Mouse (Mus musculus): ENCODE measurements around the gene Speer4f1.
A peak's percentile ranks its signal among the peaks of the same experiment; 100 is the strongest.
"Not testable (repeated sequence)": the region's sequence is repeated elsewhere in the genome, so short reads cannot be mapped to it uniquely, and the experiment has no call there.

Gene Speer4f1

DNA sequence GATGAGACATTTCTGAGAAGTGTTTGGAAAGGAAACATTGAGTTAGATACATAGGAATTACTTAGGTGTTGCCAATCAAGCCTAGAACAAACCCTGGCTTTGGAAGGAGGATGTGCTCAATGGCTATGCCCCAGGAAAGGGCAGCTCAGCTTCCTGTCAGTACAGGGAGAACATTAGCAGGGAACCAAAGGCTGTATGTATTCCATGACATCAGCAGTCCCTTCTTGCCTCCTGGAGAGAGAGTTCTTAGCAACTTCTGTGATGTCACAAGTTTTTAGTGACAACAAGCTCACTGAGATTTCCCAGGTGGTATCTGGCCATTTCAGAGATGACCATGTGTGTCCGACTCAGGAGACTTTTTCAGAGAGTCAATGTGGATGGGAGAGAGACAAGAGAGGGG lies at the start of gene Speer4f1:
TSS of gene Speer4f1 (plus strand) at position 301 of the 400 bp plus-strand sequence.
- not testable (repeated sequence) for DNase-seq (ENCODE audit: low spot score in 2 of 2)

DNA sequence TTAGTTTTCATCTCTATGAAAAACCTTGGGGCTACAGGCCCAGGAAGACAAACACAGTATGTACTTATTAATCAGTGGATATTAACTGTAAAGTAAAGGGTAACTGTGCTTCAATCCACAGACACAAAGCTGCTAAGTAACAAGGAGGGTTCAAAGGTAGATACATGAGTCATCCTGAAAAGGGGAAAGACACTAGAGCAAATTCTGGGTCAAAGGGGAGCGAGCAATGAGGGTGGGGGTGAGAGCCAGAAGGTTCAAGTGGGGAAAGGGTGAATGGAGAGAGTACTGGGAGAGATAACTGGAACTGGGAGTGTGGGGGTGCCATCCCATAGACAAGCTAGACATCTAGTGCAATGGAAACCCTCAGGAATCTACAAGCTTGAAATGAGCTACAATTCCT lies 49.0 kb upstream of the Speer4f1 start:
- DNase-seq (ENCODE audit: low spot score in 2 of 2), result no peak

DNA sequence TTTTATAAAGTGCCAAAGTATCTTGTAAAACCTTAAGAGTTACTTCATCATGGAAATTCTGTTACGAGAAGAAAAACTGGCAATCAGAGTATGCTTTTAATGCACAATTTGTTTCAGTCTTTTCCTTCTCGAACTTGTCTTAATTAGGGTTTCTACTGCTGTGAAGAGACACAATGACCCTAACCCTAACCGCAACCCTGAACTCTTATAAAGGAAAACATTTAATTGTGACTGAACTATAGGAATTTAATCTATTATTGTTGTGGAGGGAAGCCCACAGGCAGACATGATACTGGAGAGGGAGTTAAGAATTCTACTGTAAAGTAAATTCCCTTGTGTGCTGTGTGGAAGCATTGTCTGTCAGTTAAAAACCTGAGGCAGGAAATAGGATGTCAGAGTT lies 41.2 kb upstream of the Speer4f1 start:
- no peak for DNase-seq (ENCODE audit: low spot score in 2 of 2)

DNA sequence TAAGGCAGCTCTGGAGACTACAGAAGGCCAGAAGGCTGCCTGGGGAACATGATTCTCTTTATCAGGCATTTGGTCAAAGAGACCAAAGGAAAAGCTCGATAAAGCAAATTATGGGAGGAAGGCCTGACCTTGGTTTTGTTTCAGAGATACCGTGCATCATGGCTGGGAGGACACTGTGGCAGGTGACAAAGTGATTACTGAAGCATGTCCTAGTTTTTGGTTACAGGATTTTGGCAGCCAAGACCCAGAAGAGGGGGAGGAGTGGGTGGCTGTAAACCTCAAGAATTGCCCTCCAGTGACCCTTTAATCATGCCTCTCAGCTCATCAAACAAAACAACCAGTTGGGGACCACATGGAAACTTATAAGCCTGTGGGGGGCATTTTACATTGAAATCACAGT lies 39.7 kb upstream of the Speer4f1 start:
- DNase-seq (ENCODE audit: low spot score in 2 of 2), result peak; percentile 5 to 10

DNA sequence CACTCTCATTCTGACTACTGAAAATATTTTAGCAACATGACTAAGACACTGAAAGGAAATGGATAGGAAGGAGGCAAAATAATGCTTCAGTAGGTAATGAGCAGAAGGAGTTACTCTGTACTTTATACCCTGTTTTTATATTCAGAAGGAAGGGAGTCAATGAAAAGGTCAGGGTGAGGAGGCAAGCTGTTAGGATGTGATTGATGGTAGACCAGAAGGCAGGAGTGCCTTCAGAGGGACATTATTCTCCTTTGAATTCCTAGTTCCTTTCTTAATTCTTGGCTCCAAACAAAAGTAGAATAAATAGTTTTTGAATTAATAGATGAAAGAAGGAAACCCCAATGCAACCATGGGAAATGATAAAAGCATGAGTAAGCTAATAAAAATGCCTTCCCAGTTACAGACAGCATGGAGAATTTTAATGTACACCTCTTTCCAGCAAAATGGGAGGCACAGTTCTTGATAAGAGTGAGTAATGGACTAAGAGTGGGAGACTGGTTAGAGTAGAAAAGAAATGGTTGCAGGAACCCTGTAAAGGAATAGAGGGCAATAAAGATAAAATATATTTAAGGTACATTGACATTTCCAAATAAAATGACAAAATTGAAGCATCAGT lies 36.3 kb upstream of the Speer4f1 start:
- no peak for DNase-seq (ENCODE audit: low spot score in 2 of 2)

DNA sequence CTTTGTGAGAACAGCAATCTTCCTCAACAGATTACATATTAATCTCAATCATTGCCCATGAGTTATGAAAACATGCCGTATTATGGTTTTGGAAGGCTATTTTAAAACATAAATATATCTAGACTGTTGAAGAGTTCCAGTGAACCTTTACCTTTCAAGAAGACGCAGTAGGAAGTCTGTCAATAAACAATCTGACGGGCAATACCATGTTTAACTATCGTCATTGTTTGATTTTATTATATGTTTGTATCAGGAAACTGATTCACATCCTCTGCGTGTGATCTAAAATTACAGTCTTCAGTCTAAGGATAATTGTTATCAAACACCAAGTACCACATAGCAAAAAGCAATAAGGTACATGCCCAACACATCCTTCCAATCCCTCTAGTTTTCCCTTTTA lies 21.8 kb upstream of the Speer4f1 start:
- DNase-seq (ENCODE audit: low spot score in 2 of 2), result no peak

DNA sequence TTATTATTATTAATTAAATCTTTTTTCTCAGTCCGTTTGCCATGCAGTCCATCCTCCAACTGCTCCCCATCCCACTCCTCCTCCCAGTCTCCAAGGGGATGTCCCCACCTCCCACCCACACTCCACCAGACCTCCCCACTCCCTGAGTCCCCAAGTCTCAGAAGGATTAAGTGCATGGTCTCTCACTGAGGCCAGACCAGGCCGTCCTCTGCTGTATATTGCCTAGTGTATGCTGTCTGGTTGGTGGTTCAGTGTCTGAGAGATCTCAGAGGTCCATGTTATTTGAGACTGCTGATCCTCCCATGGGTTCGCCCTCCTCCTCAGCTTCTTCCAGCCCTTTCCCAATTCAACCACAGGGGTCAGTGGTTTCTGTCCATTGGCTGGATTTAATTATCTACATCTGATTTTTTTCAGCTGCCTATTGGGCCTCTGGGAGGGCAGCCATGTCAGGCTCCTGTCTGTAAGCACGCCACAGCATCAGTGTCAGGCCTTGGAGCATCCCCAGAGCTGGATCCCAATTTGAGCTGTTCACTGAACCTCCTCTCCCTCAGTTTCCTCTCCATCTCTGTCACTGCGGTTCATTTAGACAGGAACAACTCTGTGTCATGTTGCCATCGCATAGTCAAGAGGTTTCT lies 20.8 kb upstream of the Speer4f1 start:
- no peak for DNase-seq (ENCODE audit: low spot score in 2 of 2)

DNA sequence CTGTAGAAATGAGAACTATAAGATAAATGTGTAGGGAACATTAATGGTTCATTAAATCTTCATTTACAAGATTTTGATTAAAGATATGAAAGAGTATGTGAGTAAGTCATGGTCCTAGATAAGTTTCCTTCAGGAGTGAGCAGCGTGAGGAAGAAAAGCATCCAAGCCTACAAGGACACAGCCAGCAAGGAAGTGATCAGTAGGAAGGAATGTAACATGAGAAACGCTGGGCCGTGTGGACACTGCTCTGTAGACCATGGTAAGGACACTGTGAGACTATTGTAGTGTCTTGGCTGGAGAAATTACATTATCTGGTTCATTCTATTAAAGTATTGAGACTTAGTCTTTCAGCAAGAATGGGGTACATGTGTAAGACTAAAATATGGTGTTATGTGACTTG lies 19.2 kb upstream of the Speer4f1 start:
- DNase-seq (ENCODE audit: low spot score in 2 of 2), result no peak

DNA sequence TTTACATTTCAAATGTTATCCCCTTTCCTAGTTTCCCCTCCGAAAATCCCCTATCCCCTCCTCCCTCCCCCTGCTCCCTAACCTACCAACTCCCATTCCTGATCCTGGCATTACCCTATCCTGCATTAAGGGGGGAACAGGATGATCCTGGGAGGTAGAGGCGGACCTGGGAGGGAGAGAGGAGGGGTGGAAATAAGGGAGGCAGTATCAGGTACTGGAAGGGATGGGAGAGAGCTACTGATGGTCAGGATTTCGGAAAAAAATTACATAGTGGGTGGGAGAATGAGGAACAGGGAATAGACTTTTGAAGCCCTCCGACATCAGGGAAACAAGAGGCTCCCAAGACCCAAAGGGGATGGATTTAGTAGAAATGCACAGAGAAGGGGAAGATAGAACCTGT lies 7.8 kb upstream of the Speer4f1 start:
- not testable (repeated sequence) for DNase-seq (ENCODE audit: low spot score in 2 of 2)

DNA sequence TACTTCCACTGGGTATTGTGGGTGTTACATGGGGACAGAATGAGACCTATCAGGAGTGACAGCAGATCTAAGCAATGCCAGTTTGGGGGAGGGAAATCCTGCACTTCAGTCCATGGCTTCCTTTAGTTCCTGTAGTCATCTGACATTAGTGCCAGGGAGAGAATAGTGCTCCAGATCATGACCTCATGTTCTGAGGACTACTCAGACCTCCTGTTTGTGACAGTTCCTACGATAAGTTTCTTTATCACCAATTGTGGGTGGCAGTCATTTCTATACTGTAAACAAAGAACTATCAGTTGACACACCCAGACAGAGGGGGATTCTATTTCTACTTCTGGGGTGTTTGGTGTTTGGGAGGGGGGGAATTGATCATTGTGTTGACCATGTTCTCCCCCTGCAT lies 578 bp downstream of the Speer4f1 start:
- DNase-seq (ENCODE audit: low spot score in 2 of 2), result no peak

DNA sequence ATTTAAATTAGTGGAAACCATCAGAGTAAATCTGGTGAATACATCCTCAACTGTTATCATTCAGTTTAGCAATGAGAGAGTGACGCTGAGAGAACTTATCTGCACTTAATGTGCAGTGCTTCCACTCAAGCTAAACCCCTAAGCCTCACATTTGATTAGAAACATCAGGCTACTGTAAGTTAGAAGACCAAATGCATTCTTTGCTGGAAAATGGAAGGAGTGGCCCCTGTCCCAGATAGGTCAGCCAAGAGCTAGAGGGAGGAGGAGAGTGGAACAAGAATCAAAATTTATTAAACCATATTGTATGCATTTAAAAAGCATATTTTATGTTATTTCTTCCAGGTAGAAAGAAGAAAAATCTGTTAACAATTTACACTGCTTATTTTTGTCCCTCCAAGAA lies 14.0 kb downstream of the Speer4f1 start:
- DNase-seq (ENCODE audit: low spot score in 2 of 2), result no peak

DNA sequence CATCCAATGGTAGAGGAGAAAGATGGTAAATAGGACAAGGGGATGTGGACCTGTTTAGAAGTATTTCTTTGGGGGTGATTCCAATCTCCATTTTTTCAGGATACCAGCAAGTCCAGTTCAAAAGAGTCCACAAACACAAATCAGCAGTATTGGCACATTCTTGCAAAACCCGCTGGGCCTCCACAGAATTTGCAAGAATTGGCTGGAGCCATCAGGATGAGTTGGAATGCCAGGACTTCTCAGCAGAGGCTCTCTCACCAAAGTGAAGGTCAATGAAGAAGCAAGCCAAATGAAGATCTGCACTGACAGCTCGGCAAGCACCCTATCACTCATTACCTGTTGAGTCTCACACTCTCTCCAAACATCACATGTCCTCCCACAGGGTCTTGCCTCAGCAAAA lies 19.7 kb downstream of the Speer4f1 start:
- no peak for DNase-seq (ENCODE audit: low spot score in 2 of 2)

DNA sequence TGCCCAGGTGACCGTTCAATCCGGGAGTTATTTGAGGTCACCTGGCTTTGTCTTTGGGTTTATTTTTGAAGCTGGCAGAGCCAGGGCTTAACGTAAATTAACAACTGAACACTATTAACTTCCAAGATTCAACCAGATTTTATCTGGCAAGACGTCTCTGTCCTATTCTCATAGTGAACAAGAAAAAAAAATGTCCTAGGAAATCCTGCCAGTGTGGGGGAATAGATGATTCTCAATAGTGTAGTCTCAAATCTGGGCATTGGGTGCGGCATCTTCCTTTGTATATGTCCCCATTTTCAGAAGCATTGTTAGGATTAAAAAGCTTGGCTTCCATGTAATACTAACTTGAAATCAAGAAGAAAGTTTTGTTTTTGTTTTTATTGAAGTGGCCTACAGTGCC lies 20.8 kb downstream of the Speer4f1 start:
- DNase-seq (ENCODE audit: low spot score in 2 of 2), result no peak

DNA sequence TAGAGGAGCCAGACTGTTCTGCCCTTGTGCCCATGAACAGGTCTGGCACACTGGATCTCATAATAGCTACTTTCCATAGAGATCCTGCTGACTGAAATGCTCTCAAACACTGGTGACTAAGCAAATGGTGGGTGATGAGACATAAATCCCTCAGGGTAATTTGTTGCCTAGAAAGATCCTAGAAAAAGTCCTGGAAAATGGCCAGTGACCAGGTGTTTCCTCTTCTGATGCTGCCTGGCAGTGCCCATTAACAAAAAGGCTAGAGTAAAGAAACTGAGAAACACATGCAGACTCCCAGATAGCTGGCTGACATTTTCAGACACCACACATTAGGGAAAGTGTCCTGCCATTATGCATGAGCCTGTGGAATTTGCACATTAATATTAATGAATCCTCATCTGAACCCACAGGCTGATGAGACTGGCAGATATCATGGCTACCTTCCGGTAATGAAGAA lies 24.0 kb downstream of the Speer4f1 start:
- no peak for DNase-seq (ENCODE audit: low spot score in 2 of 2)

DNA sequence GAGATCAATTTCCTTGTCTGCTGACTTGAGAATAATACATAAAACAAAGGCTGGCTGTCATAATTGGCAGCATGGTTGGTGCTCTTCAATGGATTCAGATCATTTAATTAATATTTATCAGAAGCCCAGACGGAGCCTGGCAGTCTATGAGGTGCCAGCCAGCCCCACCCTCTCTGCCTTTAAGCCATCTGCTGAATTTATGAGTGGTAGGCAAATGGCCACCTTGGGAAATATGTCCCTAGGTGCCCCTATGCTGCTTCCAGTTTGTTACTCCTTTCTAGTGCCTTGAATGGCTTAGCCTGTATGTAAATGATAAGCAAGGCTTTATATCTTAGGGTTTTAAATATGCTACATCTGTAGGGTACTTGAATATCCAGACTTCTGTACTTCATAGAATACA lies 25.0 kb downstream of the Speer4f1 start:
- DNase-seq (ENCODE audit: low spot score in 2 of 2), result no peak

DNA sequence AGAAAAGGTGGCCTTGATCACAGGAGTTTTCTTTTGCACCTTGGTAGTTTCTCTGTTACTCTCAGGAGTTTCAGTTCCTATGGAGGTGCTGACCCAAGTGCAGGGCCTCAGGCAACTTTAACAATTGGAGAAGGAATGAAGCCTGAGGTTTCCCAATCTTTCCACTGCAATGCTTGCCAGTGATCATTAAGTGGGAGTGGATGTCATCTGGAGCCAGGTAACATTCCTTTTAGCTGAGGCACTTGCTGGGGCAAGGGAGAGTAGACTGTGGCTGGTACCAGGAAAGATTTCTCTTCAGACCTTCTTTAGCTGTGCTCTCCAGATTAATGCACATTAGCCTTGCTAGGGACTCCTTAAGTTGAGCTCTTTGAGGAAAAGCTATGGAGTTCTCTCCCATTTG lies 29.6 kb downstream of the Speer4f1 start:
- no peak for DNase-seq (ENCODE audit: low spot score in 2 of 2)

DNA sequence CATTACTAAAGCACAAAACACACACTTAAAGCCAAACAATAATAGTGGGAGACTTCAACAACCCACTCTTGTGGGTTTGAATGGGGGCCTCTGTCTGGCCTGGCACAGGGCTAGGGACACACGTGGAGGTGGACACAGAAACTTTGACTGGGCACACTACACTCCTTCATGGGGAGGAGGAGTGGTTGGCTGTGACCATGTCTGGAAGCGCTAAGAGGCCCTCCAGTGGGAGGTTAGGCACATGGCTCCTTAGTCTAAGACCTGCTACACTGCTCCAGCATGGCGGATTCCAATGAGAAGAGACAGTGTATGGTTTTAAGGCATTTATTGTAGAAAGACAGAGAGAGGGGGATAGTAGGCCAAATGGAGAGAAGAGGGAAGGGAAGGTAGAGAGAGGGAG lies 32.1 kb downstream of the Speer4f1 start:
- DNase-seq (ENCODE audit: low spot score in 2 of 2), result no peak
